Mouse (Mus musculus) heart, postnatal 10 days (tissue): Measurements from ENCODE around the gene Ftsj3. TPM values are rescaled to one million over a fixed set of nuclear protein-coding genes. Genes with fewer than 3 reads are reported as not detected.

Experiments
- DNase-seq, 2 experiments: peaks; one replicate each; pipeline ENCODE4 v3.0.0; 2021
- intact Hi-C: fragments of 180-260 bp; cut with DNase I; formaldehyde crosslinking; loops from one replicate; pipeline ENCODE4 v1.15.1; 2025
- total RNA-seq, 2 experiments: library from RNA; stranded (reverse); gene quantifications; 2 replicates each; pipeline ENCODE4 v1.2.3; 2021

The Ftsj3 gene
- total RNA-seq, result 10 to 100 TPM; 22.3 to 24.7 TPM

DNA sequence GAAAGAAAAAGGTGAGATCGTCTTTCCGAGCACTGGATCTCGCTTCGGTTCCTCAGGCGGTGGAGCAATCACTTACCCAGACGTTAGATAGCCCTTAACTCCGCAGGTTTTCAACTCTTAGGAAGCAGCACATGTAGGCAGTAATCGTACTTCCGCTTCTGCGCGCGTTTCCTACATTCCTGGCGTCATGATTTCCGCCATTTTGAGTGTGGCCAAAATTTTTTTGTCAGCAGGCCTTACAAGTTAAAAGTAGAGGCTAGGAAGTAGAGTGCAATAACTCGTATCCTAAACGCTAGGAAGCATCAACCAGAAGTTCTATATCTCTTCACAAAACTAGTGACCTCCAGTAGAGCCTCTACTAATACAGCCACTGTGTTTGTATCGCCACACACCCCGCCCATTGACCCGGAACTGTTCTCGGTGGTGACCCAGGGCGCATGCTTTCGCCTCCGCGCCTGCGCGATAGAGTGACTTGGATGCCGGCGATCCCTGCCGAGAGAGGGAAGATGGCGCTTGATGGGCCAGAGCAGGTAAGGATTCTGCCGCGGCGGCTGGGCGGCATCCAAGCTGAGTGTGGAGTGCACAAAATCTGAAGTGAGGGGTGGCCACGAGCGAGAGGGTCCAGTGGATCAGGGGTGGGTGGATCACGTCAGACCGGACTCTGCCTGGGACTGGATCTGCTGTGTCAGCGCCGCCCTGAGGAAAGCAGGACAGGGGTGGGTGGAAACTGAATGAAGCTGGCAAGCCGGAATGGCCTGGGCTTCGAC lies at the start of gene Ftsj3, which contains the start of gene Psmc5:
TSS of gene Ftsj3 (minus strand) at position 395 of the 767 bp plus-strand sequence.
TSS of gene Psmc5 (plus strand) at position 470 of the 767 bp plus-strand sequence.
- peak; percentile 99 to 100 for DNase-seq
- intact Hi-C loops, result loop anchor here (1.0 kb wide), 1 partner anchor 16 kb away; the partner anchor contains the start of gene Smarcd2

DNA sequence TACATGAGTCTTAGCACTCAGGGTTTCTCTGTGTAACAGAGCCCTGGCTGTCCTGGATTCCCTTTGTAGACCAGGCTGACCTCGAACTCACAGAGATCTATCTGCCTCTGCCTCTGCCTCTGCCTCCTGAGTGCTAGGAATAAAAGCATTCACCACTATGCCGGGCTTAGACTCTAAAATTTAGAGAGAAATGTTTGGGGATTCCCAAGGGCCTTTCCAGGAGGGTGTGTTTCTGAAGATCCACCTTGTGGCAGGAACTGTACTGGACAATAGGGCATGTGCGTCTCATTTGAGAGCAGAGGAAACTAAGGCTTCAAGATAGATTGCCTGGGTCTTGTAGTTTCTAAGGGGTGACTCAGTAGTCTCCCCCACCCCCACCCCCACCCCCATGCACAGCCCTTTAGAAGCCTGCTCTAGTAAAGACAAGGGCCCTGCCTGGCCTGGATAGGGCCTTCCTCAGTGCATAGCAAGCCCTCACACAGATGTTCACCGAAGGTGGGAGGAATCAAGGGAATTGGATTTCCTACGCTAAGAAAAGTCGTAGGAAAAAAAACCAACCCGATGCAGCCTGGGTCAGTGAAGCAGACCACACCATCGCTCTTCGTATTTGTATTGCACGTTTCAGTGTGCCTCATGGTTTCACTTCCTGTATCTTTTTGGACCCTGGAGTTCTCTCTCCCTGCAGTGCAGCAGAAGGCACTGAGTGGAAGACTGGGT lies 49.6 kb upstream of the Ftsj3 start:
- DNase-seq, result no peak
- intact Hi-C loops, result no loop called here

DNA sequence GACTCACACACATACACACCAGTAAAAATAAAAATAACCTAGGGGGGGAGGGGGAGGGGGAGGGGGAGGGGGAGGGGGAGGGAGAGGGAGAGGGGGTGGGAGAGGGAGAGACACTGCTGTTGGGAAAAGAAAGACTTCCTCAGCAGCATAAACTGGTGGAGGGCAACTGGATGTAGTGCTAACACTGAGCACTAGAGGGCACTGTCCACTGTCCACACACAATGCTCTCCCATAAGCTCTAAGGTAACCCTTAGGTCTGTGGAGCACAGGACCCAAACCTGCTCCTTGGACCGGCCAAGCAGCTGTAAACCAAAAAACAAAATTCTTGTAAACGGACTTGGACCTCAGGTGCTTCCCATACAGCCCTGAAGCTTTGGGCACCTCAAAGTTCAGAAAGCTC lies 46.8 kb upstream of the Ftsj3 start:
- intact Hi-C loops, result loop anchor here (1.0 kb wide), 3 partner anchors 24 to 90 kb away; no protein-coding TSS in a partner anchor

DNA sequence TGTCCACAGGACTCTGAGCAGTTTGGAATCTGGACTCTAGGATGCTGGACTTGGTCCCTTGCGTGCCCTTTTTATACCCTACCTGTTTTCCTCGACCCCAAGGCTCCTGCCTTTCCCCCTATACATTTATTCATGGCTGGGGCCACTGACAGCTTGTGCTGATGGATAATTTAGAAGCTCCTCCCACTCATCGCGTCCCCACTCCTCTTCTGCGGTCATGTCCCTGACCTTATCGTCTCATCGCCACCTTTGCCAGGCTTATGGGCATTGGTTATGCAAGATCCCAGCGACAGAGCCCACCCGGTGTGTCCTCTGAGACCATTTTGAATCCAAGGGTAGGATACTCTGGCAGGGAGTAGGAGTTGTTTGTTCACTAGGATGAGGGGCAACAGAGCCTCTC lies 45.9 kb upstream of the Ftsj3 start, which contains the start of gene Gh:
TSS of gene Gh (minus strand) at position 101 of the 400 bp plus-strand sequence.
- no peak for DNase-seq

More for the DNA sequence above, 46.8 kb upstream of the Ftsj3 start:
- DNase-seq, result peak; percentile 60 to 80

DNA sequence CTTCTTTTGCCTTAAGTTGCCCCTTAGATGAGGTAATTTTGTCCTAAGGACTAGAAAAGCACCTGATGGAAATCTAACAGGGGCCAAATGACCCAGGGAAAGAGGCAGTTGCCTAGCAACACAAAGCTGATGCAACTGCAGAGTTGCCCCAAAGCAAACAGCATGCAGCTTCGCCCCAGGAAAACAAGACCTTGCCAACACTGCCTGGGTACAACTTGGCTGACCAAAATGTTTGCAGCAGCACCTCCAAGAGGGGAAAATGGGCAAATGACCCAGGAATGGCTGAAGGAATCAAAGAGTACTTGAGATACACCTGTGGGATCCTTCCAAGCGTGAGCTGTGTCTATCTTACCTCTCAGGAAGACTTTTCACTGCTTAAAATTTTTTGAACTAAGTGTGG lies 36.0 kb upstream of the Ftsj3 start:
- intact Hi-C loops, result no loop called here
- no peak for DNase-seq

More for the DNA sequence above, 45.9 kb upstream of the Ftsj3 start, which contains the start of gene Gh:
- intact Hi-C loops, result loop anchor here (1.0 kb wide), 2 partner anchors 65 to 91 kb away; no protein-coding TSS in a partner anchor

DNA sequence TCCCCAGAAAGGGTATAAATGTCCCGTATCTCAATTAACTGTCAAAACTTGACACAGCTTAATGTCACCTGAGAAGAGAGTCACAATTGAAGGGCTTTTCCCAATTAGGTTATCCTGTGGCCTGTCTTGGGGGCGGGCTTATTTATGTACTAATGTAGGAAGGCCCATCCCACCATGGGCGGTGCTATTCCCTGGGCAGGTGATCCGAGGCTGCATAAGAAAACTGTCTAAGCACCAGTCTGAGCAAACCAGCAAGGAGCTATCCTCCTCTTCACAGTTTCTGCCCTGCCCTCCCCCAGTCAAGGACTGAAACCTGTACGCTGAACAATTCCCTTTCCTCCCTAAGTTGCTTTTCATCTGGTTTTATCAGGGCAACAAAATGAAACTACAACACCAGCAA lies 34.5 kb upstream of the Ftsj3 start:
- intact Hi-C loops, result no loop called here
- DNase-seq, result no peak

DNA sequence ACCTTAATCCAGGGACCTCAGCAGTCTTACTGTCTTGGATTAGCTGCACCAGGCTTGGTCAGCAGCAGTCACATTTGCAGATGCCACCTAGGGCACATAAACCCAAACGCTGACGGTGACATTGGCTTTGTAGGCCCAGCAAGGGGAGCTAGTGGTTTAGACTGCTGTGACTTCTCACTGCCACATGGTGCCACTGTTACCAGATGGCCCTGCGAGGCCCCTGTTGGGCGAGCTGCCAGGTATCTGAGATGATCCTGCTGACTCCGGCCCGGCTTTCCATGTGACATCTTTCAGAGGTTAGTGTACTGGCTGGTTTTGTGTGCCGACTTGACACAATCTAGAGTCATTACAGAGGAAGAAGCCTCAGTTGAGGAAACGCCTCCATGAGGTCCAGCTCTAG lies 33.5 kb upstream of the Ftsj3 start:
- intact Hi-C loops, result no loop called here
- peak; percentile 83 to 87 for DNase-seq

DNA sequence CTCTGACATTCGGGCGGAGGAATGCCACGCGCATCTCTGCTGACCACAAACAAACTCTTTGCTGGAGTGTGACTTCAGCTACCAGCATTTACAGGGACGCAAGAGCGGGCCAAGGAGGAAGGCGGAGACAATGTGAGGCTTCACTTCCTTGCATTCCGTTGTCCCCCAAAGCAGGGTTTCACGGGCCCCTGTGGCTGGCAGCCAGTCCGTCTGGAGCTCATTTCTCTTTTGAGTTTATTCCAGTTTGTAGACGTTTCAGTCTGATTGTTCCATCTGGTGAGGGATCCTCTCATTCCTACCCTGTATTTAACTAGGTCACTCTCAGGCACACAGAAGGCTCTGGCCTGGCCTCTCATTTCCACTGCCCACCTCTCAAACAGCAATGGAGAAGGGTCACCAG lies 31.1 kb upstream of the Ftsj3 start:
- intact Hi-C loops, result no loop called here
- no peak for DNase-seq

DNA sequence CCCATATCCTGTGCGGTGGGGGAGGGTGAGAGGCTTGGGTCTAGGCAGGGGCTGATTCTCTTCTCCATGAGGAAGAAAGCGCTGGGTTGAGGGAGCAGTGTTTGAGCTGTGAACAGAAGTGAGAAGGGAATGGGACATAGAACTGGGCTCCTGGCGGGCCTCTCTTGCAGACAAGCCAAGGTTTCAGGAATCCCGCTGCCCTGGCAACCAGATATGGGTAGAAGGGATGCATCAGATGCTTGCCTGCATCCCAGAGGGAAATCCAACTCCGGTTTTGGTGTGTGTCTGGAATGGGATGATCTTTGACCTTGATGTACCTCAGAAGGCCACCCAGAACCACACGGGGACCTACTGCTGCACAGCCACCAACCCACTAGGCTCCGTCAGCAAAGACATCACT lies 30.3 kb upstream of the Ftsj3 start:
- intact Hi-C loops, result no loop called here
- DNase-seq, result no peak

DNA sequence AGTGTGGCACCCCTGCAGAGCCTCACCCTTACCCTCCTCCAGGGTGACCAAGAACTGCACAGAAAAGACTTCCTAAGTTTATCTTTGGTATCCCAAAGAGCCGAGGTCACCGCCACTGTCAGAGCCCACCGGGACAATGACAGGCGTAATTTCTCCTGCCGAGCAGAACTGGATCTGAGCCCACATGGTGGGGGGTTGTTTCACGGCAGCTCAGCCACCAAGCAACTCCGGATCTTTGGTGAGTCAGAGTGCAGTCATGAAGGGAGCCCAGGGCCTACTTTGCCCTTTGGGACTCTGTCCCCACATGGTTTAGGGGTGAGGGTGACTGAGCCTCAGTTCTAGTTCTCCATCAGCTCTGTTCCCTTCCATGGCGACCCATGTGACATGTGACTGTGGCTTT lies 28.2 kb upstream of the Ftsj3 start:
- DNase-seq, result no peak
- intact Hi-C loops, result no loop called here

DNA sequence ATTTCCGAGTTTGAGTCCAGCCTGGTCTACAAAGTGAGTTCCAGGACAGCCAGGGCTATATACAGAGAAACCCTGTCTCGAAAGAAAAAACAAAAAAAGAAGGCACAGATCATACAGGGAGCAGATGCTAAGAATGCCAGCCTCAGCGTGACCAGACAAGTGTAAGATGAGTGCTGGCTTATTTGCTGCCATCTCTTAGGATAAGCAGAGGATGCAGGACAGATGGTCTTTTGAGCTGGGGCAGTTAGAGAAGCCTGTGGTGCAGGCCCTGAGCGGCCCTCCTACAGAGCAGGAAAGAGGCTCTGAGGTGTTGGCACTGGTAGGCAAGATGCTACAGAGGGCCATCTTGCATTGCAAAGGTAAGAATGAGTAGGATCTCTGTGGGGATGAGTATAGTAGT lies 27.5 kb upstream of the Ftsj3 start:
- intact Hi-C loops, result no loop called here
- no peak for DNase-seq

DNA sequence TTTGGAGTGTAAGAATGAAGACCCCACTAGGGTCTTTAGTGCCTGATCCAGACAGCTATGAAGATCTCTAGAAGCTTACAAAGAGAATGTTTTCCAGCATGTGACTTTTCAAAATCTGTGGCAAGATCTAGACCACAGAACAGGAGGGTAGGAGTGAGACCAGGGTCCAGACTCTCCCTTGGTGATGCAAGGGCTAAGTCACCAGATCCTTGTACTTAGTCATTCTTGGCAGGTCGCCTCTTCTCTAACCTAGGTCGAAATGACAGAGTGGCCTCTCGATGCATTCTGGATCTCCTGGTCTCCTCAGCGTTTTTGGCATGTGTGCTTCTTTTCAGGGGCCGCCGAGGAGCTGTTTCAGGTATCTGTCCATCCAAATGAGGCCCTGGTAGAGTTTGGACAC lies 26.6 kb upstream of the Ftsj3 start:
- no peak for DNase-seq
- intact Hi-C loops, result no loop called here

DNA sequence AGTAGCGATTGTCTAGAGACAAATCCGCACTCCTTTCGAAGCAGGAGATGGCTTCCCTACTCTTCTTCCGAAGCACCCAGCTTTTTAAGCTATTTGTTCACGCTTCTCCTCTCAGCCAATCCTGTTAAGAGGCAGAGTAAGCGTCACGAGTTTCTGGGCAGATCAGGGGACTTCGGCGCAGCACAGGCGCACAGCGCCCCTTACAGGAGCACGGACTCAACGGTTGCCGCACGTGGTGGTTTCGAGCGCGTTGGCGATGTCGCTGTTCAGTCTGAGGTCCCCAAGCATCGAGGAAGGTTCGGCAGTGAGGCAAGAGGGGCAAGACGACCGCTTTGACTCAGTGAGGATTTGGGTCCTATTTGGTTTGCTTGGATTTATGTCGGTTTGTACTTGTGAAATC lies 20.6 kb upstream of the Ftsj3 start, which contains the start of gene Tcam1:
TSS of gene Tcam1 (plus strand) at position 219 of the 400 bp plus-strand sequence.
- intact Hi-C loops, result no loop called here

DNA sequence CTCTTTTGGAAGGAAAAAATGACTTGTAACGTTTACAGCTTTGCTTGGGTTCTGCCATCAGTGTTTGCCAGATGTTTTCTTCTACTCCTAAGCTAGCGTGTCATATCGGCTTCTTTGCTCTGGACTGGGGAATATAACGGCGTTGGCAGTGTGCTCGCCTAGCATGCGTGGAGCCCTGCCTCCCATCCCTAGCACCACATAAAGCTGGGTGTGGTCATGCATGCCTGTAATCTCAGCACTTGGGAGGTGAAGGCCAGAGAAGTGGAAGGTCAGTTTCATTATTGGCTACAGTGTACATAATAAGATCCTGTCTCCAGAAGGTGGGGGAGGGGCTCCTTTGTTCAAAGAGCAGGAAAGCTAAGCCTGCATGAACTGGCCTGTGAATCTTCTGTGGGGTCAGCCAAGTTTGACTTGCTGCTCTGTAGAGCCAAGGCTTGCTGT lies 19.1 kb upstream of the Ftsj3 start:
- DNase-seq, result peak; percentile 55 to 64
- intact Hi-C loops, result no loop called here

More for the DNA sequence above, 20.6 kb upstream of the Ftsj3 start, which contains the start of gene Tcam1:
- DNase-seq, result peak; percentile 94 to 97

DNA sequence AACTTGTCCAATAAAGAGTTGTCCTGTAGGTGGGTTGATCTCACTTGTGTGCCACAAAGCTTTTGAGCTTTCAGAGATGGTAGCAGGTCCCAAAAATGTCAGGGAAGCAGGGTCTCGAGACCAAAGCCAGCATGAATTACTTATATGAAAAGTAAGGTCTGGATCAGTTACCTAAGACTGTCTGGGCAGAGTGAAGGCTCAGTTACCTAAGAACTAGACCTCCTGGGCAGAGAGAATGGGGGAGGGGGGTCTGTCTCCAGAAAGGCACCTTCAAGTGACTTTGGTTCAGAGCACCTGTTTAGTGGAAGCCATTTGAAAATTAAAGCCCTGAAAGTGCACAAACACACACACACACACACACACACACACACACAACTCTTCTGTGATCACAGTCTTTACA lies 18.5 kb upstream of the Ftsj3 start:
- no peak for DNase-seq
- intact Hi-C loops, result no loop called here

DNA sequence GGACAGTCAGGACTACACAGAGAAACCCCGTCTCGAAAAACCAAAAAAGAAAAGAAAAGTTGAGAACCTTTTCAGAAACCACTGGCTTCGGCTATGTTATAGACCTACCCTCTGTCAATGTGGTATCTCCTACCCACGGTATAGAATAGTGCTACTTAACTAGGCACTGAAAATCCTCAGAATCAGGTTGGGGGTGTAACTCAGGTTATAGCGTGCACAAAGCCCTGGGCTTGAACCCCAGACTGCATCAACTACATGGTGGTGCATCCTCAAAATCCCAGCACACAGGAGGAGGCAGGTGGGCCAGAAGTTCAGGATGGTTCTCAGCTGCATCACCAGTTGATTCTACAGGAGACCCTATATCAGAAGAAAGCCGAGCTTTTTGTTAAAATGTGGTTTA lies 17.9 kb upstream of the Ftsj3 start:
- DNase-seq, result no peak
- intact Hi-C loops, result no loop called here

DNA sequence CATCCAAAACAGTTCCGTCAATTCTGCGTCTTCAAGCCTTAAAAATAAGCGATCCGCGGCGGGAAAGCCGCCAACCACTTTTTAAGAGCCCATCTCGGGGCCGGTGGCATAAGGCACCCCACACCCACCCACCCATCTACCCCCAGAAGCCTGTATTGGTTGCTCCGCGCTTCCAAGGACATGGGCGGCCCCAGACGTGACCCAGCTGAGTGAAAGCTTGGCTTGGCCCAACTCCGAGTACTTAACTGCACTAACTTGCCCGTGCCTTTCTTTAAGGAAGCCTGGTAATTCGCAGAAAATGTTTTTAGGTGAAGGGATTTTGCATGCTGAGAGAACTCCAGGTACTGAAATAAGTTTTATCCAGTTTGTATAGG lies 17.4 kb upstream of the Ftsj3 start:
- no peak for DNase-seq
- intact Hi-C loops, result no loop called here

DNA sequence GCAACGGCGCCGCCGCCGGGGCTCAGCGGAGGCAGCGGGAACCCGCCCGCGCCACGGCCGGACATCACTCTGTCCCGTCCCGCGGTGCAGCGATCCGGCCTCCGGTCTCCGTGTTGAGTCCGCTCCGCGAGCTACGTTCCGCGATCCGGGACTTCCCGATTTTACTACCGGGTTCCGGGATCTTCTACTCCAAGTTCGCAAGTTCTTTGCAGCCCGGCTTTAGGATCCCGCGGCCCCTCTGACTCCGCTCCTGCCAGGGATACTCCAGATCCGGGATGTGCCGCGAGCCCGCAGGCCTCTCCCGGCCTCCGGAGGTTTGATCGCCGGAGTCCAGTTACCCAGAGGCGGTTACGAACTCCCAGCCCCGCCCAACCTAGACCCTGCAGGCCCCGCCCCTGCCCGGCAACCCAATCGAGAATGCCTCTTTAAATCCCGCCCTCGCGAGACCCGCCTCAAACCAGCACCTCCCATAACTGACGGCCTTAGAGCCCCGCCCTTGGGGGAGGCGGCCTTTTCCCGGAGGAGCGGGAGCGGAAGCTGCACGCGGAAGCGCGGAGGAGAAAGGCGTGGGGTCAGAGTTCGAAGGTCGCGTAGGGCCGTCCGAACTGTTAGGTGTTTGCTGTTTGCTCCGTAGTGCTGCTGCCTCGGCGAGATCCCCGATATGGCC lies 16.9 kb upstream of the Ftsj3 start, which contains the start of gene Smarcd2:
TSS of gene Smarcd2 (minus strand) at position 329 of the 667 bp plus-strand sequence.
- peak; percentile 100 for DNase-seq
- intact Hi-C loops, result loop anchor here (1.0 kb wide), 1 partner anchor 16 kb away; the partner anchor contains the start of genes Ftsj3 and Psmc5

DNA sequence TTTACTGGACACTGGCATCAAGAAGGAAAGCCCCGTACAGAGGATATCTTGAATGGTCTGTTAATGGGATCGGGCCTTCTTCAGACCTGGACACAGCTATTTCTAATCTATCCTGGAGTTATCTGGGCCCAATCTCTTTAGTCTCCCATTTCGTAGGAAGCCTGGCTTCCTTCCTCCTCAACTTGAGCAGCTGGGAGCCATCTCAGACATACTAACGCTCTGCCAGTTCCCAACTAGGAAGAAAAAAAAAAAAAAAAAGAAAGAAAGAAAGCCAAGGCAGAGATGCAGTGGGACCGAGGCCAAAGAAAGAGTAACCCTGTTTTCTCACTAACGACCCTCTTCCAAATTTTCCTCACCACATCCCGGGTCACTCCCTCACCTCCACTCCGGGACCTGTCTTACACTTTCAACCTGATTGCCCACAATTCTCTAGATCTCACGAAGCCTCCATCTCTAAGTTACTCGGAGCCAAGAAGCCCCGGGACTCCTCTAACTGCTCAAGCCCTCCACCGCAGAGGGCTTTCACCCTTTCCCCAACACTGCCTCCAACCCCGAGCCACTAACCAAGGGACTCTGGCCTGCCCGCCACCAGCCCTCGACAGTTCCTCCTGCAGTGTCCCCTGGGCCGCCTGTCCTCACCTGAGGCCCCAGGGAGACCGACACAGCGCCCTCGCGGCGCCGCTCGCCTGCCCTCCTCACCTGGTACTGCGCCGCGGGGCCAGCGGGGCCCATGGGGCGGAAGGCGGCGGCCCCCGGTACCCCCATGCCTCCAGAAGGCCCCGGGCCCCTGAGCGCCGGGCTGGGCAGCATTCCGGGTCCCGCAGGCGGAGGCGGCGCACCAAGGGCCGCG lies 16.1 kb upstream of the Ftsj3 start:
- DNase-seq, result peak; percentile 23 to 71
- intact Hi-C loops, result loop anchor here (1.0 kb wide), 1 partner anchor 16 kb away; the partner anchor contains the start of genes Ftsj3 and Psmc5
